Mouse (Mus musculus): ENCODE data around the gene Aurkb.
A peak's percentile ranks its signal among the peaks of the same experiment; 100 is the strongest.
"Not testable (repeated sequence)": the region's sequence is repeated elsewhere in the genome, so short reads cannot be mapped to it uniquely, and the experiment has no call there.

Aurkb gene

GRCm38 (mm10) chr11:69045531-69046394 lies at the start of gene Aurkb:
Aurkb (plus strand) TSS chr11:69045647.
- peak; percentile 69 for DNase-seq

GRCm38 (mm10) chr11:68997080-68997479 lies 48.4 kb upstream of the Aurkb start:
- DNase-seq, result no peak

GRCm38 (mm10) chr11:69002782-69003181 lies 42.7 kb upstream of the Aurkb start:
- not testable (repeated sequence) for DNase-seq

GRCm38 (mm10) chr11:69003592-69003991 lies 41.9 kb upstream of the Aurkb start:
- DNase-seq, result no peak

- no peak for DNase-seq
These were observed 40.3 kb upstream of the Aurkb start for GRCm38 (mm10) chr11:69005193-69005592.

- not testable (repeated sequence) for DNase-seq
These were observed 38.9 kb upstream of the Aurkb start for GRCm38 (mm10) chr11:69006575-69006974.

- peak; percentile 88 for DNase-seq
These were observed 37.0 kb upstream of the Aurkb start, which contains the start of gene Pfas for GRCm38 (mm10) chr11:69008182-69009121. Pfas (minus strand) TSS chr11:69008460.

GRCm38 (mm10) chr11:69009508-69009907 lies 35.9 kb upstream of the Aurkb start:
- DNase-seq, result no peak

- DNase-seq, result no peak
These were observed 34.8 kb upstream of the Aurkb start for GRCm38 (mm10) chr11:69010400-69011323.

- not testable (repeated sequence) for DNase-seq
These were observed 34.0 kb upstream of the Aurkb start for GRCm38 (mm10) chr11:69011445-69011844.

GRCm38 (mm10) chr11:69012071-69012601 lies 33.3 kb upstream of the Aurkb start:
- DNase-seq, result peak; percentile 93

GRCm38 (mm10) chr11:69015644-69016441 lies 29.6 kb upstream of the Aurkb start, which contains the start of gene Ctc1:
Ctc1 (plus strand) TSS chr11:69015911.
- peak; percentile 91 for DNase-seq

GRCm38 (mm10) chr11:69016755-69017154 lies 28.7 kb upstream of the Aurkb start:
- no peak for DNase-seq

GRCm38 (mm10) chr11:69020691-69021090 lies 24.8 kb upstream of the Aurkb start:
- DNase-seq, result no peak

GRCm38 (mm10) chr11:69026562-69026961 lies 18.9 kb upstream of the Aurkb start:
- DNase-seq, result no peak

- DNase-seq, result no peak
These were observed 16.6 kb upstream of the Aurkb start for GRCm38 (mm10) chr11:69028805-69029204.

- peak; percentile 44 for DNase-seq
These were observed 11.9 kb upstream of the Aurkb start for GRCm38 (mm10) chr11:69033552-69033951.

- DNase-seq, result no peak
These were observed 10.9 kb upstream of the Aurkb start for GRCm38 (mm10) chr11:69034585-69034984.

- no peak for DNase-seq
These were observed 10.0 kb upstream of the Aurkb start for GRCm38 (mm10) chr11:69035411-69035810.

GRCm38 (mm10) chr11:69035849-69036248 lies 9.6 kb upstream of the Aurkb start:
- peak; percentile 94 for DNase-seq

Measured in layer of hippocampus, adult 9-11 months (tissue).